Comparison of ENCODE assay signal across 8 mouse cellular contexts in genomic region chr9:59486549-59487065, GRCm38 (mm10). TPM values are rescaled to one million over a fixed set of nuclear protein-coding genes. Genes with fewer than 3 reads are reported as not detected.
A peak's percentile ranks its signal among the peaks of the same experiment; 100 is the strongest.
DNase-seq lines count a peak whose midpoint lies in the region; ATAC-seq and TF ChIP-seq lines count a peak whose summit lies in the region.

Gene Arih1, minus strand, starts transcription at chr9:59486618.

- no peak for TF ChIP-seq CTCF in C2C12 (IDR thresholded peaks at IDR 0.05; ENCODE audit: control insufficient read depth, insufficient read depth, insufficient read length)
- no peak for TF ChIP-seq CTCF in brain, embryonic 14.5 days (IDR thresholded peaks at IDR 0.05; ENCODE audit: borderline replicate concordance, extremely low read depth, insufficient read depth, insufficient read length)
- no peak for TF ChIP-seq CTCF in liver, adult 2 months (IDR thresholded peaks at IDR 0.05; ENCODE audit: low read depth, low read length)

- peak within 1 kb of the TSS; percentile 99 for H3K9ac ChIP-seq in heart, embryonic 11.5 days (ENCODE audit: low read depth, low read length)
- H3K9ac ChIP-seq in kidney, embryonic 16.5 days (replicated peaks; ENCODE audit: low read length): peak within 1 kb of the TSS; percentile 97
- peak within 1 kb of the TSS; percentile 98 for H3K9ac ChIP-seq in liver, adult 2 months (ENCODE audit: low read depth, low read length)

- peak; percentile 97 for TF ChIP-seq POLR2A in brain, embryonic 14.5 days (IDR thresholded peaks at IDR 0.05; ENCODE audit: borderline replicate concordance, extremely low read depth, insufficient read depth, insufficient read length, poor library complexity, severe bottlenecking)
- peak; percentile 92 for TF ChIP-seq POLR2A in liver, adult 2 months (IDR thresholded peaks at IDR 0.05; ENCODE audit: extremely low read depth, insufficient read depth, low read length)
- TF ChIP-seq POLR2A in myocyte (IDR thresholded peaks at IDR 0.05; ENCODE audit: insufficient read length, low read depth): peak; percentile 96

- H3K79me3 ChIP-seq in C2C12 (ENCODE audit: low read depth): peaks cover 45% of the 10 kb centered on the region

- H3K9me3 ChIP-seq in erythroblast, embryonic 14.5 days (ENCODE audit: control insufficient read depth, low read length): no peaks in the 10 kb centered on the region
- no peaks in the 10 kb centered on the region for H3K9me3 ChIP-seq in heart, embryonic 11.5 days (replicated peaks; ENCODE audit: control insufficient read depth, low read length)
- no peaks in the 10 kb centered on the region for H3K9me3 ChIP-seq in kidney, embryonic 16.5 days (ENCODE audit: low read length)

- H3ac ChIP-seq in C2C12 (ENCODE audit: control insufficient read depth, insufficient read length, low read depth) (peak within 1 kb of the TSS; percentile 89), myocyte (ENCODE audit: control insufficient read depth, insufficient read length) (peak within 1 kb of the TSS; percentile 97)

- H3K36me3 ChIP-seq in C2C12 (ENCODE audit: control insufficient read depth, insufficient read depth) (peaks cover 7% of the 10 kb centered on the region), myocyte (ENCODE audit: control insufficient read depth, insufficient read depth) (no peaks in the 10 kb centered on the region)
- H3K36me3 ChIP-seq in erythroblast, embryonic 14.5 days (ENCODE audit: control insufficient read depth): peaks cover 10% of the 10 kb centered on the region
- H3K36me3 ChIP-seq in heart, embryonic 11.5 days (ENCODE audit: control insufficient read depth, insufficient read depth, low read length): no peaks in the 10 kb centered on the region
- no peaks in the 10 kb centered on the region for H3K36me3 ChIP-seq in kidney, embryonic 16.5 days (ENCODE audit: insufficient read depth, low read length)
- H3K36me3 ChIP-seq in liver, adult 2 months (ENCODE audit: control insufficient read depth, insufficient read depth, low read length): no peaks in the 10 kb centered on the region
- H3K36me3 ChIP-seq in splenic B cell, adult 2 months (ENCODE audit: control insufficient read depth, insufficient read depth, low read length, poor library complexity, severe bottlenecking): no peaks in the 10 kb centered on the region

- H3K4me1 ChIP-seq in erythroblast, embryonic 14.5 days (ENCODE audit: control insufficient read depth): peaks cover 36% of the 10 kb centered on the region
- H3K4me1 ChIP-seq in heart, embryonic 11.5 days (ENCODE audit: control insufficient read depth, insufficient read depth, low read length): peaks cover 5% of the 10 kb centered on the region; the same call in 1 of the 2 replicates
- H3K4me1 ChIP-seq in kidney, embryonic 16.5 days (ENCODE audit: insufficient read depth, low read length): peaks cover 7% of the 10 kb centered on the region; the same call in 1 of the 2 replicates
- H3K4me1 ChIP-seq in liver, adult 2 months (ENCODE audit: control insufficient read depth, insufficient read depth, low read length): peaks cover 5% of the 10 kb centered on the region; the same call in 1 of the 2 replicates

- H3K27ac ChIP-seq in heart, embryonic 11.5 days (ENCODE audit: low read depth, low read length): peak within 1 kb of the TSS; percentile 98
- H3K27ac ChIP-seq in kidney, embryonic 16.5 days (ENCODE audit: low read length): peak within 1 kb of the TSS; percentile 97
- peak within 1 kb of the TSS; percentile 83 for H3K27ac ChIP-seq in liver, adult 2 months (replicated peaks; ENCODE audit: insufficient read depth, low read depth, low read length)

- peak; percentile 99 for DNase-seq in brain, embryonic 14.5 days (ENCODE audit: low read depth)
- DNase-seq in liver, adult 2 months (ENCODE audit: extremely low read depth, low read depth, low spot score): peak; percentile 90
- peak; percentile 99 for DNase-seq in splenic B cell, adult 2 months (ENCODE audit: low read depth, low spot score)

- H3K79me2 ChIP-seq in C2C12 (ENCODE audit: control insufficient read depth, insufficient read depth) (peaks cover 47% of the 10 kb centered on the region), myocyte (ENCODE audit: control insufficient read depth, insufficient read depth) (peaks cover 43% of the 10 kb centered on the region)
- H3K79me2 ChIP-seq in liver, adult 2 months (ENCODE audit: control insufficient read depth, insufficient read depth, low read length): peaks cover 10% of the 10 kb centered on the region

- no peaks in the 10 kb centered on the region for H3K27me3 ChIP-seq in C2C12 (ENCODE audit: control insufficient read depth, insufficient read depth, insufficient read length)
- H3K27me3 ChIP-seq in erythroblast, embryonic 14.5 days (ENCODE audit: control insufficient read depth): peaks cover 4% of the 10 kb centered on the region; the same call in 1 of the 2 replicates
- no peaks in the 10 kb centered on the region for H3K27me3 ChIP-seq in heart, embryonic 11.5 days (ENCODE audit: control insufficient read depth, insufficient read depth, low read length)
- H3K27me3 ChIP-seq in kidney, embryonic 16.5 days (ENCODE audit: insufficient read depth, low read length): no peaks in the 10 kb centered on the region
- H3K27me3 ChIP-seq in liver, adult 2 months (ENCODE audit: control insufficient read depth, insufficient read depth, low read length): no peaks in the 10 kb centered on the region
- H3K27me3 ChIP-seq in myocyte (ENCODE audit: control insufficient read depth, insufficient read depth, insufficient read length): no peaks in the 10 kb centered on the region
- no peaks in the 10 kb centered on the region for H3K27me3 ChIP-seq in splenic B cell, adult 2 months (ENCODE audit: control insufficient read depth, insufficient read depth, low read length, poor library complexity, severe bottlenecking)

- peak; percentile 97 for ATAC-seq in heart, embryonic 11.5 days (replicated peaks; ENCODE audit: insufficient number of reproducible peaks, low FRiP score, low TSS enrichment)
- peak; percentile 99 for ATAC-seq in kidney, embryonic 16.5 days (ENCODE audit: low FRiP score, low TSS enrichment)

- H3K4me3 ChIP-seq in C2C12 (ENCODE audit: insufficient read depth, poor library complexity, severe bottlenecking) (peak within 1 kb of the TSS; percentile 82), myocyte (peak within 1 kb of the TSS; percentile 81)
- peak within 1 kb of the TSS; percentile 99 for H3K4me3 ChIP-seq in erythroblast, embryonic 14.5 days (replicated peaks)
- peak within 1 kb of the TSS; percentile 91 for H3K4me3 ChIP-seq in heart, embryonic 11.5 days (ENCODE audit: low read depth, low read length)
- peak within 1 kb of the TSS; percentile 99 for H3K4me3 ChIP-seq in kidney, embryonic 16.5 days (ENCODE audit: low read length)
- H3K4me3 ChIP-seq in liver, adult 2 months (ENCODE audit: insufficient read depth, low read depth, low read length): peak within 1 kb of the TSS; percentile 97

- WGBS in heart, embryonic 11.5 days (ENCODE audit: insufficient replicate concordance): under 1% methylated on average over 45 of the region's 56 CpGs
- under 1% methylated on average over 55 of the region's 56 CpGs for WGBS in kidney, embryonic 16.5 days
- WGBS in liver, adult 2 months: under 1% methylated on average over 56 of the region's 56 CpGs

- H3K4me2 ChIP-seq in heart, embryonic 11.5 days: peak within 1 kb of the TSS; percentile 75
- H3K4me2 ChIP-seq in kidney, embryonic 16.5 days (replicated peaks; ENCODE audit: low read depth, low read length): peak within 1 kb of the TSS; percentile 94
- peak within 1 kb of the TSS; percentile 86 for H3K4me2 ChIP-seq in myocyte (ENCODE audit: low read depth)

TF ChIP-seq in C2C12, 6 proteins besides CTCF, POLR2A, EP300 and RAD21:
- no peak for TF ChIP-seq MYOG (IDR thresholded peaks at IDR 0.05; ENCODE audit: control insufficient read depth, extremely low read depth, insufficient read length)
- TF ChIP-seq MAX (IDR thresholded peaks at IDR 0.05): peak; percentile 19
- TF ChIP-seq CEBPB (IDR thresholded peaks at IDR 0.05; ENCODE audit: low read depth): no peak

TF ChIP-seq in myocyte, 11 proteins besides CTCF, POLR2A, EP300 and RAD21:
- TF ChIP-seq MYOD1 (IDR thresholded peaks at IDR 0.05; ENCODE audit: control insufficient read depth in 1 of 3, insufficient read length in 2 of 3, low read depth in 2 of 3): peak in 2 of 3 experiments; percentile 18 to 43
- no peak for TF ChIP-seq MAX (IDR thresholded peaks at IDR 0.05; ENCODE audit: low read depth)
- peak in 2 of 3 experiments; percentile 6 to 33 for TF ChIP-seq MYOG (IDR thresholded peaks at IDR 0.05; ENCODE audit: control insufficient read depth in 1 of 3, insufficient read depth in 1 of 3, insufficient read length in 2 of 3, low read depth in 2 of 3)
- no peak for TF ChIP-seq TCF3 (IDR thresholded peaks at IDR 0.05; ENCODE audit: insufficient read length, low read depth)
- no peak for TF ChIP-seq CEBPB (IDR thresholded peaks at IDR 0.05; ENCODE audit: insufficient read depth, poor library complexity, severe bottlenecking)
- no peak for TF ChIP-seq TCF12 (IDR thresholded peaks at IDR 0.05; ENCODE audit: insufficient read depth, poor library complexity, severe bottlenecking)
- TF ChIP-seq POLR2AphosphoS2 (IDR thresholded peaks at IDR 0.05; ENCODE audit: insufficient read length, low read depth): peak; percentile 99
- TF ChIP-seq USF1 (IDR thresholded peaks at IDR 0.05; ENCODE audit: low read depth): no peak
- peak; percentile 53 for TF ChIP-seq REST (IDR thresholded peaks at IDR 0.05; ENCODE audit: insufficient read depth, insufficient read length)
- TF ChIP-seq SRF (IDR thresholded peaks at IDR 0.05; ENCODE audit: control insufficient read depth, insufficient read length, low read depth): peak; percentile 86
- TF ChIP-seq E2F4 (IDR thresholded peaks at IDR 0.05; ENCODE audit: insufficient read depth): no peak

RNA-seq across cellular contexts. Expression of gene Arih1, which starts in this region (rescaled TPM):
- 25.4 TPM for polyA plus RNA-seq in C2C12 (2012; fragmentation: generic; extraction: Trizol)
- 59.6 and 73.7 TPM in 2 replicates for polyA plus RNA-seq in brain, embryonic 14.5 days (2012; rRNA removed)
- polyA plus RNA-seq in erythroblast, embryonic 14.5 days (2012): 2.4 and 3.2 TPM in 2 replicates
- 15.3 and 15.4 TPM in 2 replicates for polyA plus RNA-seq in heart, embryonic 11.5 days (2014; fragmentation: Nextera tagmentation; extraction: Ambion mirVana)
- 12.4 and 13.6 TPM in 2 replicates for polyA plus RNA-seq in kidney, embryonic 16.5 days (2015; fragmentation: Nextera tagmentation; extraction: Ambion mirVana)
- 26.6 and 31.4 TPM in 2 replicates for total RNA-seq in liver, adult 2 months (2014; rRNA removed)
- 9.5 and 10.2 TPM in 2 replicates for polyA plus RNA-seq in liver, adult 2 months (2012; rRNA removed)
- polyA plus RNA-seq in myocyte (2012; fragmentation: generic; extraction: Trizol): 38.1 TPM

Comparison
In these comparisons a context has a peak if more than half of its experiments do, and no peak if none do; other contexts are left out.
1. Peak in every context shown above with its lines: DNase-seq, ATAC-seq, H3K4me3 ChIP-seq and H3K27ac ChIP-seq.